Mouse (Mus musculus) G1E (cell line): ENCODE data around the gene Rpl19.

Experiments used
- CTCF ChIP-seq: IDR thresholded peaks from 2 replicates; pipeline ENCODE4 v1.5.1; 2012; ENCODE audit warnings: low read depth, low read length, inconsistent platforms, mixed read lengths
- GATA1 ChIP-seq: IDR thresholded peaks from 2 replicates; pipeline ENCODE4 v1.6.1; 2012; ENCODE audit warnings: borderline replicate concordance, low read length, inconsistent platforms, mixed read lengths

- TF ChIP-seq CTCF (no peak), GATA1 (no peak)
Measured at GRCm38 (mm10) chr11:97995564-97996288, 30.8 kb upstream of the Rpl19 start, which contains the start of gene Arl5c.
